Mouse (Mus musculus): ENCODE data around the gene Pcdh19. TPM values are rescaled to one million over a fixed set of nuclear protein-coding genes. Genes with fewer than 3 reads are reported as not detected.
A peak's percentile ranks its signal among the peaks of the same experiment; 100 is the strongest.

Gene Pcdh19
- polyA plus RNA-seq, 1 experiment from 2014 or later: 2.5 TPM

GRCm38 (mm10) chrX:133691581-133692391 is 3.0 kb upstream of the Pcdh19 start:
- peak overlapping the region; percentile 37 for H3K4me3 ChIP-seq (ENCODE audit: low read length)
- peaks cover 2% of the 10 kb centered on the region; the same call in 1 of the 2 replicates for H3K4me1 ChIP-seq (ENCODE audit: insufficient read depth, low read length)
- no peaks in the 10 kb centered on the region for H3K9me3 ChIP-seq (ENCODE audit: low read length)
- 17% methylated on average over 12 of the region's 12 CpGs for WGBS
- H3K36me3 ChIP-seq (ENCODE audit: insufficient read depth, low read length): no peaks in the 10 kb centered on the region
- H3K4me2 ChIP-seq (replicated peaks; ENCODE audit: low read depth, low read length): peak overlapping the region; percentile 54
- no peak; the same call in 1 of the 2 replicates for ATAC-seq (ENCODE audit: low FRiP score, low TSS enrichment)
- no peak overlapping the region for H3K27ac ChIP-seq (ENCODE audit: low read length)
- H3K27me3 ChIP-seq (ENCODE audit: insufficient read depth, low read length): peaks cover 8% of the 10 kb centered on the region; the same call in 1 of the 2 replicates
- no peak overlapping the region for H3K9ac ChIP-seq (replicated peaks; ENCODE audit: low read length)

GRCm38 (mm10) chrX:133690822-133691221 is 2.0 kb upstream of the Pcdh19 start:
- 19% methylated on average over 11 of the region's 11 CpGs for WGBS

GRCm38 (mm10) chrX:133689576-133690250 is 926 bp upstream of the Pcdh19 start:
- Histone ChIP-seq H3K4me3 (ENCODE audit: low read length) (peak overlapping the region; percentile 61), H3K4me1 (ENCODE audit: insufficient read depth, low read length) (peaks cover 5% of the 10 kb centered on the region; the same call in 1 of the 2 replicates), H3K9ac (replicated peaks; ENCODE audit: low read length) (peak overlapping the region; percentile 48; the same call in 1 of the 2 replicates), H3K4me2 (replicated peaks; ENCODE audit: low read depth, low read length) (peak overlapping the region; percentile 77), H3K27me3 (ENCODE audit: insufficient read depth, low read length) (peaks cover 23% of the 10 kb centered on the region), H3K9me3 (ENCODE audit: low read length) (no peaks in the 10 kb centered on the region), H3K36me3 (ENCODE audit: insufficient read depth, low read length) (no peaks in the 10 kb centered on the region), H3K27ac (ENCODE audit: low read length) (no peak overlapping the region)
- ATAC-seq (ENCODE audit: low FRiP score, low TSS enrichment): no peak
- WGBS: 22% methylated on average over 34 of the region's 35 CpGs

More at GRCm38 (mm10) chrX:133690822-133691221, 2.0 kb upstream of the Pcdh19 start:
- peak overlapping the region; percentile 54 for H3K4me2 ChIP-seq (replicated peaks; ENCODE audit: low read depth, low read length)
- no peak overlapping the region for H3K27ac ChIP-seq (ENCODE audit: low read length)
- peaks cover 15% of the 10 kb centered on the region; the same call in 1 of the 2 replicates for H3K27me3 ChIP-seq (ENCODE audit: insufficient read depth, low read length)
- ATAC-seq (ENCODE audit: low FRiP score, low TSS enrichment): no peak
- no peaks in the 10 kb centered on the region for H3K9me3 ChIP-seq (ENCODE audit: low read length)
- H3K9ac ChIP-seq (replicated peaks; ENCODE audit: low read length): no peak overlapping the region
- H3K4me3 ChIP-seq (ENCODE audit: low read length): peak overlapping the region; percentile 37
- no peaks in the 10 kb centered on the region for H3K36me3 ChIP-seq (ENCODE audit: insufficient read depth, low read length)
- H3K4me1 ChIP-seq (ENCODE audit: insufficient read depth, low read length): peaks cover 2% of the 10 kb centered on the region; the same call in 1 of the 2 replicates

- Histone ChIP-seq H3K27me3 (ENCODE audit: insufficient read depth, low read length) (peaks cover 23% of the 10 kb centered on the region), H3K9ac (replicated peaks; ENCODE audit: low read length) (peak overlapping the region; percentile 64), H3K4me2 (replicated peaks; ENCODE audit: low read depth, low read length) (peak overlapping the region; percentile 77), H3K4me1 (ENCODE audit: insufficient read depth, low read length) (peaks cover 5% of the 10 kb centered on the region; the same call in 1 of the 2 replicates), H3K27ac (ENCODE audit: low read length) (0 out of 2 replicates have a peak overlapping the region, but pooled peaks have one; percentile 56), H3K36me3 (ENCODE audit: insufficient read depth, low read length) (no peaks in the 10 kb centered on the region), H3K4me3 (ENCODE audit: low read length) (peak overlapping the region; percentile 61), H3K9me3 (ENCODE audit: low read length) (no peaks in the 10 kb centered on the region)
- no peak for ATAC-seq (ENCODE audit: low FRiP score, low TSS enrichment)
- WGBS: 22% methylated on average over 24 of the region's 31 CpGs
These were observed 631 bp downstream of the Pcdh19 start for GRCm38 (mm10) chrX:133688156-133688555.

- H3K9ac ChIP-seq (replicated peaks; ENCODE audit: low read length): peak overlapping the region; percentile 64
- no peak overlapping the region for H3K27ac ChIP-seq (ENCODE audit: low read length)
- 36% methylated on average over 26 of the region's 37 CpGs for WGBS
- peak; percentile 49; the same call in 1 of the 2 replicates for ATAC-seq (ENCODE audit: low FRiP score, low TSS enrichment)
- H3K9me3 ChIP-seq (ENCODE audit: low read length): no peaks in the 10 kb centered on the region
- H3K4me3 ChIP-seq (ENCODE audit: low read length): peak overlapping the region; percentile 61
- H3K4me1 ChIP-seq (ENCODE audit: insufficient read depth, low read length): peaks cover 5% of the 10 kb centered on the region; the same call in 1 of the 2 replicates
- H3K4me2 ChIP-seq (replicated peaks; ENCODE audit: low read depth, low read length): peak overlapping the region; percentile 77
- peaks cover 23% of the 10 kb centered on the region for H3K27me3 ChIP-seq (ENCODE audit: insufficient read depth, low read length)
- no peaks in the 10 kb centered on the region for H3K36me3 ChIP-seq (ENCODE audit: insufficient read depth, low read length)
These were observed 1.1 kb downstream of the Pcdh19 start for GRCm38 (mm10) chrX:133687666-133688151.

- peak overlapping the region; percentile 64 for H3K9ac ChIP-seq (replicated peaks; ENCODE audit: low read length)
- 25% methylated on average over 55 of the region's 55 CpGs for WGBS
- no peaks in the 10 kb centered on the region for H3K36me3 ChIP-seq (ENCODE audit: insufficient read depth, low read length)
- peak overlapping the region; percentile 77 for H3K4me2 ChIP-seq (replicated peaks; ENCODE audit: low read depth, low read length)
- H3K27ac ChIP-seq (ENCODE audit: low read length): no peak overlapping the region
- ATAC-seq (ENCODE audit: low FRiP score, low TSS enrichment): no peak; the same call in 1 of the 2 replicates
- H3K4me3 ChIP-seq (ENCODE audit: low read length): peak overlapping the region; percentile 61
- H3K4me1 ChIP-seq (ENCODE audit: insufficient read depth, low read length): peaks cover 5% of the 10 kb centered on the region; the same call in 1 of the 2 replicates
- H3K9me3 ChIP-seq (ENCODE audit: low read length): no peaks in the 10 kb centered on the region
- H3K27me3 ChIP-seq (ENCODE audit: insufficient read depth, low read length): peaks cover 23% of the 10 kb centered on the region
These were observed 2.1 kb downstream of the Pcdh19 start for GRCm38 (mm10) chrX:133686533-133687311.

- 52% methylated on average over 12 of the region's 12 CpGs for WGBS
- H3K9ac ChIP-seq (replicated peaks; ENCODE audit: low read length): no peak overlapping the region
- H3K27ac ChIP-seq (ENCODE audit: low read length): no peak overlapping the region
- ATAC-seq (ENCODE audit: low FRiP score, low TSS enrichment): no peak
- peaks cover 19% of the 10 kb centered on the region for H3K27me3 ChIP-seq (ENCODE audit: insufficient read depth, low read length)
- peaks cover 2% of the 10 kb centered on the region; the same call in 1 of the 2 replicates for H3K4me1 ChIP-seq (ENCODE audit: insufficient read depth, low read length)
- no peaks in the 10 kb centered on the region for H3K36me3 ChIP-seq (ENCODE audit: insufficient read depth, low read length)
- peak overlapping the region; percentile 15; the same call in 1 of the 2 replicates for H3K4me3 ChIP-seq (ENCODE audit: low read length)
- H3K4me2 ChIP-seq (replicated peaks; ENCODE audit: low read depth, low read length): peak overlapping the region; percentile 77
- no peaks in the 10 kb centered on the region for H3K9me3 ChIP-seq (ENCODE audit: low read length)
These were observed 3.2 kb downstream of the Pcdh19 start for GRCm38 (mm10) chrX:133685572-133685971.

GRCm38 (mm10) chrX:133683961-133684360 is 4.8 kb downstream of the Pcdh19 start:
- Histone ChIP-seq H3K9me3 (ENCODE audit: low read length) (no peaks in the 10 kb centered on the region), H3K4me1 (ENCODE audit: insufficient read depth, low read length) (peaks cover 2% of the 10 kb centered on the region; the same call in 1 of the 2 replicates), H3K27ac (ENCODE audit: low read length) (no peak overlapping the region), H3K4me3 (ENCODE audit: low read length) (no peak overlapping the region), H3K4me2 (replicated peaks; ENCODE audit: low read depth, low read length) (peak overlapping the region; percentile 77), H3K36me3 (ENCODE audit: insufficient read depth, low read length) (no peaks in the 10 kb centered on the region), H3K27me3 (ENCODE audit: insufficient read depth, low read length) (peaks cover 18% of the 10 kb centered on the region), H3K9ac (replicated peaks; ENCODE audit: low read length) (no peak overlapping the region)
- ATAC-seq (ENCODE audit: low FRiP score, low TSS enrichment): no peak
- 45% methylated on average over 3 of the region's 3 CpGs for WGBS

- Histone ChIP-seq H3K4me1 (ENCODE audit: insufficient read depth, low read length) (no peaks in the 10 kb centered on the region), H3K9ac (replicated peaks; ENCODE audit: low read length) (no peak overlapping the region), H3K4me2 (replicated peaks; ENCODE audit: low read depth, low read length) (no peak overlapping the region), H3K27ac (ENCODE audit: low read length) (no peak overlapping the region), H3K4me3 (ENCODE audit: low read length) (no peak overlapping the region), H3K27me3 (ENCODE audit: insufficient read depth, low read length) (peaks cover 3% of the 10 kb centered on the region; the same call in 1 of the 2 replicates), H3K36me3 (ENCODE audit: insufficient read depth, low read length) (no peaks in the 10 kb centered on the region), H3K9me3 (ENCODE audit: low read length) (no peaks in the 10 kb centered on the region)
- ATAC-seq (ENCODE audit: low FRiP score, low TSS enrichment): no peak
- 23% methylated on average over 2 of the region's 2 CpGs for WGBS
These were observed 13.7 kb downstream of the Pcdh19 start for GRCm38 (mm10) chrX:133675121-133675520.
